Mouse (Mus musculus): ENCODE results near the gene Mybphl.

Mybphl gene

DNA sequence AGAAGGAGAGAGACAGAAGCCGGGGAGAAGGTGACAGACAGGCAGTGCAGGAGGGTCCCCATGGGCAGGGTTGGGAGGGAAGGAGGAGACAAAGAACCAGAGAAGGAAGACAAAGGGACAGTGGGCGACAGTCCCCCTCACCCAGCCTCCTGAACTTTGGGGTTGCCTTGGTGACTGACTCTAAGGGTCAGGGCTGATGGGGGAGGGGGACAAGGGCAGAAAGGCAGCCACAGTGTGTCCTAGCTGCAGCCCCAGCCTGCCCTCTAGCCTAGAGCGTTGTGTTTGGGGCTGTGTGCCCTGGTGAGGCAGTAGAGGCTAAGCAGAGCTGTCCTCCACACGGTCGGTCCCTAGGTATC is 45.6 kb downstream of the Mybphl start:
- no peak for ATAC-seq (ENCODE audit: low TSS enrichment)

DNA sequence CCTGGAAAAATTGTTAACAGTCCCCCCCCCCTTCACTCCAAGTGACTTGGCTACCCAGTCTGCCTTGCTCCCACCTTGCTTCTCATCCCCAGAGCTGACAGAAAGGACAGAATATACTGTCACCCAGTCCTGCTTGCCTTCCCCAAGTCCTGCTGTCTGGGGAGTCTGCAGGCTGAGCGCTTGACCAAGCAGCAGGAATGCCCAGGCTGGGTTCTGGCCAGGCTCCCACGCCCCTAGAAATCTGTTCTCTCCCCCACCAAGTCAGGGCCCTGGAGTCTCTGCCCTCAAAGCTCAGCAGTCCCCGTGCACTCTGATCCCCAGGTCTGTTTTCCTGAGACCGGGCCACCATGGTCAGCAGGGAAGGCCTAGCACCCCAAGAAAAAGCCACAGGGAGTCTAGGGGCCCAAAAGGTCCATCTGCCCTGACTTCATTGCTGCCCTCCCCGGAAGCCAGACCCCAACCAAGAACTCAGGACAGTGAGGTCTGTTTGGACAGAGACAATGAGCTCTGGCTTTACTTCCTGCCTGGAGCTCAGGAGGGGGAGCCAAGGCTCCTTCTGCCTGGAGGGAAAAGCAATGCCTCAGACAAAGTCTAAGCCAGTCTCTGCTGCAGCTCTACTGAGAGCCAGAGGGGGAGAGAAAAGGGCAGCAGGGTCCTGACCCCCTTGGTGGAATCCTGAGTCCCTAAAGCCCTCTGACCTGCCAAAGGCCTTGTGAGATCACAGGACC is 46.5 kb downstream of the Mybphl start:
- no peak for ATAC-seq (ENCODE audit: low TSS enrichment)

DNA sequence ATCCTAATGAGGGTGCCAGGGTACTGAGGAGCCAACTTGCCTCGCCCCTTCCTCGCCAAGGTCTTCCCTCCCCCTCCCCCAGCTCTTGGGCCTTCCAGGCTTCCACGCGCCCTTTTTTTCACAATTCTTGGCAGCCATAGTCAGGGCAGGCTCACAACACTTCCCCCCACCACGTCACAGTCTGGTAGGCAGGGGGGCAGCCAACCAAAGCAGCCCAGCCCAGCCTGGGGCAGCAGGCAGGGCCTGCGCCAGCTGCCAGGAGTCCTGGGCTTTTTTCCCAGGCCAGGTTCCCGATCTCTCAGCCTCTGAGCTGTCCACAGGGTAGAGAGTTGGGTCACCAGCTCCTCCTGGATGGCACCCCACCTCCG is 47.0 kb downstream of the Mybphl start:
- ATAC-seq (ENCODE audit: low TSS enrichment): 0 out of 2 replicates have a peak, but pooled peaks have one; percentile 7

DNA sequence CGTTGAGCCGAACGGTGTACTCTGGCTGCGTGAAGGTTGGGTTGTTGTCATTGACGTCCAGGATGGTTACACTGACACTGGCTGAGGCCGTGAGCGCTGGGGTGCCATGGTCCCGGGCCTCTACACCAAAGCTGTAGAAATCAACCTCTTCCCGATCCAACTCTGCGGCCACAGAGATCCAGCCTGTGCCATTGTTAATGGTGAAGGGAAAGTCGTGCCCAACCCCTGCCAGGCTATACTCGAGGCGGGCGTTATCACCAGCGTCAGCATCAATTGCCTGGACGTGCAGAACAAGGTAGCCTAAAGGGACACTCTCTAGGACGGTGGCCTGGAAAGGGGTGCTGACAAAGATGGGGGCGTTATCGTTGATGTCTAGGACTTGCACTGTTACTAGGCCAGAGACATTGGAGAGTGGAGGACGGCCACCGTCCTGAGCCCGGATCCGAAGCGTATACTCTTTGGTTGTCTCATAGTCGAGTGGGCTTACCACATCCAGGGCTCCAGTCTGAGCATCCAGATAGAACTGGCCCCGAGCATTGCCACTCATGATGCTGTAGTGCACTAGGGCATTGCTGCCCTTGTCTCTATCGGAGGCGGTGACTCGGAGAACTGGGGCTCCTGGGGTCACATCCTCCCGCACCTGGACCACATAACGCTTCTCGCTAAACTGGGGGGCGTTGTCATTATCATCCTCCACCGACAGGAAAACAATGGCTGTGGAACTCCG is 49.1 kb downstream of the Mybphl start:
- no peak for ATAC-seq (ENCODE audit: low TSS enrichment)

DNA sequence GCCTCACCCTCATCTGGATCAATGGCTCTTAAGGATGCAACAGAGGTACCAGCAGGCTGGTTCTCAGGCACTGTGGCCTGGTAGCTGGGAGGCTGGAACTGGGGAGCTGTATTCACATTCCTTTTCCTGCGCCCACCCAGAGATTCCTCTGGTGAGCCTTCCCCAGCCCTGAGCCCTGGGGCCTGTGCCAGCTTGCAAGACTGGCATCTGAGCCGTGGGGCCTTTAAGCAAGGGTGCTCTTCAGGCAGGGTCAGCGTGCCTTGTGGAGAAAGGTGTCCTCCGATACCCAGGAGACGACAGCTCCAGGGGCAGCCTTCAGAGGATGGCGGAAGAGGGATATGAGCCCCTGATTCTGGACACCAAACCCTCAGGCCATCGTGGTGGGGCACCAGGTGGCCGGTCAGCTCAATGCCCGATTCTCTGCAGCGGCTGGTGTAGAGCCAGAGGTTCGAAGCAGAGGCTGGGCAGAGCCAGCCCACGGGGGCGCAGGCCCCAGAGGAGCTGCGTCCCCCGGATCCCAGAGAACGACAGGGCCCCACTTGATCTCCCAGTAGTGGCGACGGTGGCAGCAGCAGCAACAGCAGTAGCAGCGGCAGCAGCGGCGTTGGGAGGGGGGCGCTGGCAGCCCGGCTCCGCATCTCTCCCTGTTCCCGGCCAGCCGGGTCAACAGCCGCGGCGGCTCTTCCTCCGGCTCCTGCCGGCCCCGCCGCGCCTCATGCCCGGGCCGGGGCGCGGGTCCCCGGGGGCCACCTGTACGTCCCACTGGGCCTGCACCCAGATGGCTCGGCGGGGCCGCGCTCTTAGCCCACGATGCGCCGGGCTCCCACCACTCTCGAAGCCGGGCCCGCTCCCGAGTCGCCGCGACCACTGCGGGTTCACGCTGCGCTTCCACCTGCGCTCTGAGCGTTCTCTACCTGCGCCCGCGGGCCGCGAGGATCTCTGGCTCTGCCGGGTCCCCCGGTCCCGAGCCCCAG is 50.4 kb downstream of the Mybphl start, which contains the start of gene Celsr2:
Celsr2 (minus strand) TSS at position 696 of the 974 bp plus-strand sequence.
- peak; percentile 55 for ATAC-seq (ENCODE audit: low TSS enrichment)

DNA sequence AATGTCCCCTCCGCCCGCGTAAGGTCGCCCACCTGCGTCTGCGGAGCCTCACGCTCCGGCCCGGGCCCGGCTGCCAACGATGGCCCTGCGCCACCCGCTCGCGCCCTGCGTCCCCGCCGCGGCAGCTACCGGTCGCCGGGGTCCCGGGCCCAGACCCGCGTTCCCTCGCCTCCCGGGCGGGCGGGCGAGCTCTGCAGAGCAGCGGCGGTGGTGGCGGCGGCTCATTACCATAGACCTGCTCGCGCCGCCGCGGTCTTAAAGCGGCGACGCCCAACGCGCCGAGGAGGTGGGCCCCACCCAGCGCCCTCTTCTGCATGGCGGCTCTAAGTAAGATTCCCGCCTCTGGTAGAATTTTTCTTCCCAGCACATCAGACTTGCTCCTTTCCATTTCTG is 51.1 kb downstream of the Mybphl start:
- ATAC-seq (ENCODE audit: low TSS enrichment): peak; percentile 70

DNA sequence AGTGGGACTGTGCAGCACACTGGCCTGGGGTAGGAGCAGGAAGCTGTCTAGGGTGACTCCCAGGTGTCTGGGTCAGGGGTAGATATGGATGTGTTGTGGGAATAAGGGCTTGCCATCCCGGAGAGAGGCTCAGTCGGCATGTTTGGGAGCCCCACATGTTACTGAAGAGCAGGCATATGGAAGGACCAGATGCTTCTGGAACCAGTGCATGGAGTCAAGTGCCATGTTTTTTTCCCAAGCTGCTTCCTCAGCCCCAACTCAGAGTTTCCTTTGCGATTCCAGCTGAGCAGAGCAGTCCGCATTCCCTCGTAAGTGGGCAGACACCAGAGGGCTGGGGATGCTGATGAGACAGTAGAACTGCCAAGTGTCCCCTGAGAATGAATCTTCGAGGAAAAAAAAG is 58.3 kb downstream of the Mybphl start:
- ATAC-seq (ENCODE audit: low TSS enrichment): peak; percentile 36

DNA sequence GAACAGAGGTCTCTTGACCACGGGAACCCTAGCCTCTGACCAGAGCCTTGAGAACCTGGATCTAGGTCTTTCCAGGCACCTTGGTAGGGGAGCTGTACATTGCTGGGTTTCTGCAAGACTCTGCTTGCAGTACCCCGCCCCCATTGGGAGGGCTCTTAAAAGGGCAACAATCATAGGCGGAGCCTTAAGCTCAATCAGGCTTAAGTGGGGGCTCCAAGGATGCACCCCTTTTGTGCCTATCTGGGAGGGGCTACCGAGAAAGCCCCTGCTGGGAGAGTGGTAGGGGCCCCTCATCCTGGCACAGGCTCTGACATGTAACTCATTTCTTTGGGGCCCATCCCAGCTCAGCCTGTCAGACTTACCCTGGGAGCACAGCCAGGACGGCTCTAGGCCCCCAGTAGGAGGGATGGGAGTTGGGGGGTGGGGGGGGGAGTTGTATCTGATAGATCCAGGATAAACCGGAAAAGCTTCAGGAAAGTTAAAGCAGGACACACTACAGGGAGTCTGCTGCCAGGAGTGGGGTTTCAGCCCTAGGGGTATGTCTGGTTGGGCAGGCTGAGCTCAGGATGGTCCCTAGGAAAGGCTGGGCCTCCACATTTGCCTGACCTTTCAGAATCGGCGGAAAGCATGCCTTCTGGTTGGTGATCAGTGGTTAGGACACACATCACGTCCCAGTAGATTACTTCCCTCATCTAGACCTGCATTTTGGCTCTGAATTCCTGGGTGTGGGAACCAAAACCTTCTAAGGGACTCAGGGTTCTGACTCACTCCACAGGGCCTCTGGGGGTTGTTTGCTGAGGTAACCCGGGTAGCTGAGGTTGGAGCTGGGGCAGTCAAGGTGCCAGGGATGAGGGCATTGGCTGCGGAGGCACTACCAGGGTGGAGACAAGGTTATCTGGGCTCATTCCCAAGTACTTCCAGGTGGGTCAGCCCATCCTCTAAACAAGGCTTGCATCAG is 59.4 kb downstream of the Mybphl start:
- ATAC-seq (ENCODE audit: low TSS enrichment): peak; percentile 71

DNA sequence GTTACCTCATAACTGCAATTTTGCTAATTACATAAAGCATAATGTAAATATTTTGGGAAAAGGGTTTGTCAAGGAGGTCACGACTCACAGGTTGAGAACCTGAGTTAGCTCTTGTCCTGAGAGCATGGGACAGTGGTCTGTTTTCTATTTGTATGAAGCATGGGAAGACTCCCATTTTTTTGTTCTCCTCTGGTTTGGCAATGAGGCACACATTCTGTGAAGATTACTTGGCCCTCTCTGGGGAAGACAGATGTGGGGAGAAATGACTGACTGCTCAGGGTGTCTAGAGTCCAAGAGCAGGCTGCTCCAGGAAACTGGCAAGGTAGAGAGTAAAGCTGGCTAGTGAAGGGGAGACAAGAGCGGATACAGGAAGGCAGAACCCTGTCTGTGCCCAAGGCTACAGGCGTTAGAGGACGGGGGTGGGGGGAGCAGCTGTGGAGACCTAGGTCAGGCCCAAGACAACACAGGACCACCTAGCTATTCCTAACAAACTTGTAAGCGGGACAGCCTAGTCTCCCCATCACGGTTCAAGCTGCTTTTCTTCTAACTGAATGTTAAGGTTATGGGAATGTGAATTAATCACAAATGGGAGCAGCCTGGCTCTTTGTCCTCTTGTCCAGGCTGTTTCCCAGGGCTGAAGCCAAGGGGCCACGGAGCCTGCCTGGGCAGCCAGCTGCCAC is 60.4 kb downstream of the Mybphl start:
- no peak for ATAC-seq (ENCODE audit: low TSS enrichment)

DNA sequence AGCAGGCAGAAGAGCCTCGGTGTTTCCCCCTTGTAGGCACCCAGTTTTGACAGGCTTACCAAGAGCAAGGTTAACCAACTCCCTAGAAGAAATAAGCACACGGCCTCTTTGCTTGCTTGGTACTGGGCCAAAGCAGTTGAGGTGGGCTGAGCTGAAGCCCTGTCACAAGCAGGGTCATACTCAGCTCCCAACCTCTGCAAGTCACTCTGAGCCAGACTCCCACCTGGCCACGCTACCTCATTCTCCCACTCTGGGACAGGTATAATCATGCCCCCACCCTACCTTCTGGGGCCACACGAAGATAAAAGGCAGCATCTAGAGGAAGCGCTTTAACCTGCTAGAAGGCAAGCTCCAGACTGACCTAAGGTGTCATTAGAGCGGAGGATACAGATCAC is 60.9 kb downstream of the Mybphl start:
- ATAC-seq (ENCODE audit: low TSS enrichment): no peak
